10 mouse cellular contexts compared by ENCODE assay signal in the genomic region with DNA sequence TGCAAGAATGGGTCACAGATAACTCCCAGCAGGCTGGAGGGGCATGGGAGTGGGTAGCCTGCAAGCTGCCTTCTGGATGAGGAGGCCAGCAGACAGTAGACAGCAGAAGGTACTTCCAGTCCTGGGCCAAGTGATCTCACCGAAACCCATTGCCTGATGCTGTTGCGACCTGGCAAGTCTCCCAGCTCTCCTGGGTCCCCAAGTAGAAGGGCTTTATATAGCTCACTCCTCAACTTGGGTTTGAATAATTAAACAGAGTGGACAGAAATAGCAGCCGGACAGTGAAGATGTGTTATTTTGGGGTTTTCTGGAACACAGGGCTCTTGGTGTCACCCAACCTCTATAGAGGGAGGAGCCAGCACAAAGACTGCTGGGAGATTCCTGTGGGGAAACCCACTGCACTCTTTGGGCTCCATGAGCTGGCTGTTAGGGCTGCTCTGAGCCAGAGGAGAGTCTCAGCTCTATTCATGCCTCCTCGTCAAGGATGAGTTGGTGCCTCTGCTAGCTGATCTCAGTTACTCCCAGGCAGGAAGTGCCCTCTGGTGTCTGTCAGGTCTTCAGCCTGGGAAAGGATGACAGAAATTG. TPM values are rescaled to one million over a fixed set of nuclear protein-coding genes. Genes with fewer than 3 reads are reported as not detected.
DNase-seq lines count a peak whose midpoint lies in the region; ATAC-seq and TF ChIP-seq lines count a peak whose summit lies in the region.
"Had no signal": no experiment of that assay in that cellular context is flagged by ENCODE, and none has a peak within 500 bp of the region (broad histone marks: within the 10 kb centered on the region; RNA-seq: fewer than 3 reads in every experiment).

No protein-coding gene starts in this region.

- 0 out of 2 replicates have a peak overlapping the region, but pooled peaks have one; percentile 2 for H3K9ac ChIP-seq in hindbrain, postnatal 0 days (replicated peaks; ENCODE audit: low read length)
- no peak overlapping the region for H3K9ac ChIP-seq in hindbrain, embryonic 13.5 days
- no peak overlapping the region; the same call in 1 of the 2 replicates for H3K9ac ChIP-seq in embryonic facial prominence, embryonic 14.5 days (ENCODE audit: low read depth, low read length)
- H3K9ac ChIP-seq in intestine, embryonic 16.5 days (ENCODE audit: low read depth, low read length), result peak overlapping the region; percentile 14; the same call in 1 of the 2 replicates

- no peaks in the 10 kb centered on the region for H3K27me3 ChIP-seq in hindbrain, postnatal 0 days (ENCODE audit: insufficient read depth, low read length)
- H3K27me3 ChIP-seq in hindbrain, embryonic 13.5 days, result no peaks in the 10 kb centered on the region
- no peaks in the 10 kb centered on the region for H3K27me3 ChIP-seq in embryonic facial prominence, embryonic 14.5 days (replicated peaks; ENCODE audit: control insufficient read depth, insufficient read depth, low read length)
- no peaks in the 10 kb centered on the region for H3K27me3 ChIP-seq in intestine, embryonic 16.5 days (replicated peaks; ENCODE audit: control insufficient read depth, insufficient read depth, low read length)

- DNase-seq in hindbrain, postnatal 0 days (ENCODE audit: low spot score), result peak; percentile 67
- DNase-seq in MN1 (ENCODE audit: low spot score), result peak; percentile 52
- DNase-seq in embryonic facial prominence, embryonic 14.5 days (ENCODE audit: low spot score), result peak; percentile 35
- DNase-seq in testis, postnatal 10 days (ENCODE audit: low spot score), result no peak
- no peak for DNase-seq in right cerebral cortex, adult 18-20 months
- no peak for DNase-seq in testis, postnatal 14 days (ENCODE audit: low spot score)

- ATAC-seq in hindbrain, postnatal 0 days, result peak; percentile 74
- ATAC-seq in hindbrain, embryonic 13.5 days (ENCODE audit: low FRiP score), result no peak
- no peak; the same call in 1 of the 2 replicates for ATAC-seq in embryonic facial prominence, embryonic 14.5 days (ENCODE audit: low read depth)
- no peak for ATAC-seq in intestine, embryonic 16.5 days

- H3K4me2 ChIP-seq in hindbrain, postnatal 0 days (ENCODE audit: low read depth, low read length), result no peak overlapping the region
- no peak overlapping the region for H3K4me2 ChIP-seq in hindbrain, embryonic 13.5 days
- H3K4me2 ChIP-seq in embryonic facial prominence, embryonic 14.5 days (ENCODE audit: low read depth, low read length), result no peak overlapping the region
- 0 out of 2 replicates have a peak overlapping the region, but pooled peaks have one; percentile 10 for H3K4me2 ChIP-seq in intestine, embryonic 16.5 days (ENCODE audit: low read depth, low read length)

- no peaks in the 10 kb centered on the region for H3K4me1 ChIP-seq in hindbrain, postnatal 0 days (ENCODE audit: insufficient read depth, low read length)
- peaks cover 8% of the 10 kb centered on the region for H3K4me1 ChIP-seq in hindbrain, embryonic 13.5 days (replicated peaks)
- H3K4me1 ChIP-seq in embryonic facial prominence, embryonic 14.5 days (ENCODE audit: control insufficient read depth, insufficient read depth, low read length), result no peaks in the 10 kb centered on the region; the same call in 1 of the 2 replicates
- H3K4me1 ChIP-seq in intestine, embryonic 16.5 days (ENCODE audit: control insufficient read depth, insufficient read depth, low read length), result peaks cover 20% of the 10 kb centered on the region

- no peak overlapping the region for H3K4me3 ChIP-seq in hindbrain, postnatal 0 days (ENCODE audit: low read length)
- no peak overlapping the region for H3K4me3 ChIP-seq in hindbrain, embryonic 13.5 days
- no peak overlapping the region for H3K4me3 ChIP-seq in embryonic facial prominence, embryonic 14.5 days (ENCODE audit: low read depth, low read length)
- no peak overlapping the region for H3K4me3 ChIP-seq in intestine, embryonic 16.5 days (ENCODE audit: low read length)

- peak overlapping the region; percentile 41; the same call in 1 of the 2 replicates for H3K27ac ChIP-seq in hindbrain, postnatal 0 days
- no peak overlapping the region for H3K27ac ChIP-seq in hindbrain, embryonic 13.5 days
- H3K27ac ChIP-seq in embryonic facial prominence, embryonic 14.5 days (replicated peaks; ENCODE audit: low read depth, low read length), result 0 out of 2 replicates have a peak overlapping the region, but pooled peaks have one; percentile 2
- 0 out of 2 replicates have a peak overlapping the region, but pooled peaks have one; percentile 57 for H3K27ac ChIP-seq in intestine, embryonic 16.5 days (ENCODE audit: low read length)

- H3K9me3 ChIP-seq in hindbrain, postnatal 0 days (ENCODE audit: low read length), result no peaks in the 10 kb centered on the region
- H3K9me3 ChIP-seq in hindbrain, embryonic 13.5 days, result no peaks in the 10 kb centered on the region
- no peaks in the 10 kb centered on the region for H3K9me3 ChIP-seq in embryonic facial prominence, embryonic 14.5 days (ENCODE audit: control insufficient read depth, low read length)
- no peaks in the 10 kb centered on the region for H3K9me3 ChIP-seq in intestine, embryonic 16.5 days (ENCODE audit: control insufficient read depth, low read length)

- no peak for TF ChIP-seq CTCF in hindbrain, postnatal 0 days (IDR thresholded peaks at IDR 0.05; ENCODE audit: low read depth)

- H3K36me3 ChIP-seq in hindbrain, postnatal 0 days (ENCODE audit: insufficient read depth, low read length), result no peaks in the 10 kb centered on the region
- H3K36me3 ChIP-seq in hindbrain, embryonic 13.5 days, result no peaks in the 10 kb centered on the region
- no peaks in the 10 kb centered on the region for H3K36me3 ChIP-seq in embryonic facial prominence, embryonic 14.5 days (ENCODE audit: control insufficient read depth, insufficient read depth, low read length)
- H3K36me3 ChIP-seq in intestine, embryonic 16.5 days (ENCODE audit: control insufficient read depth, insufficient read depth, low read length), result no peaks in the 10 kb centered on the region

- 32% methylated on average over 4 of the region's 4 CpGs for WGBS in hindbrain, postnatal 0 days
- WGBS in hindbrain, embryonic 13.5 days, result 73% methylated on average over 4 of the region's 4 CpGs
- WGBS in embryonic facial prominence, embryonic 14.5 days, result 50% methylated on average over 4 of the region's 4 CpGs
- WGBS in intestine, embryonic 16.5 days, result 52% methylated on average over 4 of the region's 4 CpGs

RNA-seq across cellular contexts. Expression of gene Mef2d, which starts 8.9 kb away (rescaled TPM):
- 44.0 and 50.3 TPM in 2 replicates for total RNA-seq in hindbrain, postnatal 0 days (2014; rRNA removed)
- 13.4 and 19.2 TPM in 2 replicates for polyA plus RNA-seq in hindbrain, postnatal 0 days (2015; fragmentation: Nextera tagmentation; extraction: Ambion mirVana)
- 14.5 and 14.8 TPM in 2 replicates for polyA plus RNA-seq in hindbrain, embryonic 13.5 days (2015; fragmentation: Nextera tagmentation; extraction: Ambion mirVana)
- polyA plus RNA-seq in embryonic facial prominence, embryonic 14.5 days (2014; fragmentation: Nextera tagmentation; extraction: Ambion mirVana), result 36.8 and 41.7 TPM in 2 replicates
- polyA plus RNA-seq in intestine, embryonic 16.5 days (2015; fragmentation: Nextera tagmentation; extraction: Ambion mirVana), result 13.7 and 23.2 TPM in 2 replicates

RNA-seq across cellular contexts. Expression of gene Iqgap3, which starts 51.5 kb away (rescaled TPM):
- total RNA-seq in hindbrain, postnatal 0 days (2014; rRNA removed), result 8.0 and 9.6 TPM in 2 replicates
- 2.9 and 3.6 TPM in 2 replicates for polyA plus RNA-seq in hindbrain, postnatal 0 days (2015; fragmentation: Nextera tagmentation; extraction: Ambion mirVana)
- polyA plus RNA-seq in hindbrain, embryonic 13.5 days (2015; fragmentation: Nextera tagmentation; extraction: Ambion mirVana), result 3.2 and 3.6 TPM in 2 replicates
- 16.2 and 21.0 TPM in 2 replicates for polyA plus RNA-seq in embryonic facial prominence, embryonic 14.5 days (2014; fragmentation: Nextera tagmentation; extraction: Ambion mirVana)
- 14.3 and 14.5 TPM in 2 replicates for polyA plus RNA-seq in intestine, embryonic 16.5 days (2015; fragmentation: Nextera tagmentation; extraction: Ambion mirVana)

RNA-seq across cellular contexts. Expression of gene Ttc24, which starts 55.2 kb away (rescaled TPM):
- not detected in 2 replicates for total RNA-seq in hindbrain, postnatal 0 days (2014; rRNA removed)
- polyA plus RNA-seq in hindbrain, postnatal 0 days (2015; fragmentation: Nextera tagmentation; extraction: Ambion mirVana), result not detected in 2 replicates
- not detected in 2 replicates for polyA plus RNA-seq in hindbrain, embryonic 13.5 days (2015; fragmentation: Nextera tagmentation; extraction: Ambion mirVana)
- 0.17 and 0.31 TPM in 2 replicates for polyA plus RNA-seq in embryonic facial prominence, embryonic 14.5 days (2014; fragmentation: Nextera tagmentation; extraction: Ambion mirVana)
- not detected in 2 replicates for polyA plus RNA-seq in intestine, embryonic 16.5 days (2015; fragmentation: Nextera tagmentation; extraction: Ambion mirVana)
- polyA plus RNA-seq: limb, embryonic 14.5 days; stomach, embryonic 14.5 days had no signal

Comparison
In these comparisons a context has a peak if more than half of its experiments do, and no peak if none do; other contexts are left out.
1. H3K9ac ChIP-seq: peak in hindbrain, postnatal 0 days (single experiment) and intestine, embryonic 16.5 days (single experiment); none in hindbrain, embryonic 13.5 days (single experiment) and embryonic facial prominence, embryonic 14.5 days (single experiment).
2. DNase-seq: peak in hindbrain, postnatal 0 days (single experiment), MN1 (single experiment) and embryonic facial prominence, embryonic 14.5 days (single experiment); none in testis, postnatal 10 days (single experiment), right cerebral cortex, adult 18-20 months (single experiment) and testis, postnatal 14 days (single experiment).